Mouse (Mus musculus) heart, embryonic 14.5 days (tissue): ENCODE results near the gene Bbip1. TPM values are rescaled to one million over a fixed set of nuclear protein-coding genes. Genes with fewer than 3 reads are reported as not detected.

Experiments
- ATAC-seq: fragments of 200-750 bp; cut with Nextera tagmentation; 2 replicates; pipeline ENCODE4 v1.8.0; 2017; ENCODE audit warnings: low read depth, moderate TSS enrichment; ENCODE audit not compliant: insufficient number of reproducible peaks, insufficient read depth, low FRiP score
- H3K27ac ChIP-seq, 2 experiments: fragments of 200-500 bp in 1 of 2; fragments of 300-500 bp in 1 of 2; sonication (generic) in 1 of 2; replicated peaks in 1 of 2; 2 replicates each; pipeline ENCODE4 v1.5.1; 2012 to 2014; ENCODE audit warnings: low read depth in 2 of 2, low read length in 2 of 2, control low read depth in 1 of 2, mild to moderate bottlenecking in 1 of 2, mixed read lengths in 1 of 2; ENCODE audit not compliant: control insufficient read depth in 1 of 2, insufficient read depth in 1 of 2
- H3K27me3 ChIP-seq: fragments of 300-500 bp; sonication (generic); 2 replicates; pipeline ENCODE4 v1.6.1; 2014; ENCODE audit warnings: mild to moderate bottlenecking, low read length, control low read depth; ENCODE audit not compliant: control insufficient read depth, insufficient read depth
- H3K36me3 ChIP-seq: fragments of 300-500 bp; sonication (generic); 2 replicates; pipeline ENCODE4 v1.6.1; 2014; ENCODE audit warnings: mild to moderate bottlenecking, control low read depth, low read length, mixed read lengths; ENCODE audit not compliant: control insufficient read depth, insufficient read depth
- H3K4me1 ChIP-seq, 2 experiments: fragments of 200-500 bp in 1 of 2; fragments of 300-500 bp in 1 of 2; sonication (generic) in 1 of 2; 2 replicates each; pipeline ENCODE4 v1.6.1; 2012 to 2014; ENCODE audit warnings: low read length in 2 of 2, control low read depth in 1 of 2, mixed read lengths in 1 of 2; ENCODE audit not compliant: control insufficient read depth in 2 of 2, insufficient read depth in 2 of 2
- H3K4me2 ChIP-seq: fragments of 300-500 bp; sonication (generic); 2 replicates; pipeline ENCODE4 v1.6.1; 2014; ENCODE audit warnings: mild to moderate bottlenecking, low read length
- H3K4me3 ChIP-seq, 2 experiments: fragments of 200-500 bp in 1 of 2; fragments of 300-500 bp in 1 of 2; sonication (generic) in 1 of 2; 2 replicates each; pipeline ENCODE4 v1.5.1; 2012 to 2014; ENCODE audit warnings: low read length in 2 of 2, mild to moderate bottlenecking in 2 of 2, control low read depth in 1 of 2, low read depth in 1 of 2, moderate library complexity in 1 of 2; ENCODE audit not compliant: control insufficient read depth in 1 of 2, insufficient read depth in 1 of 2
- H3K9ac ChIP-seq: fragments of 300-500 bp; sonication (generic); 2 replicates; pipeline ENCODE4 v1.6.1; 2014; ENCODE audit warnings: mild to moderate bottlenecking, low read length
- H3K9me3 ChIP-seq: fragments of 300-500 bp; sonication (generic); 2 replicates; pipeline ENCODE4 v1.6.1; 2016; ENCODE audit warnings: low read length, control low read depth; ENCODE audit not compliant: control insufficient read depth
- WGBS: fragments of 180-500 bp; shearing (Covaris S2); extraction: QIAGEN DNeasy Blood & Tissue Kit; methylation state at CpG from one replicate; pipeline ENCODE4 v1.1.7; 2014; 5-methylcytosine and 5-hydroxymethylcytosine counted together
- polyA plus RNA-seq: library from polyadenylated mRNA; unstranded; fragments of >200 nt; fragmentation: Nextera tagmentation; extraction: Ambion mirVana; gene quantifications from 2 replicates; pipeline ENCODE4 v1.2.1, GENCODE M21; 2014

Gene Bbip1
- polyA plus RNA-seq, 1 experiment from 2014 or later, result 73.4 TPM

DNA sequence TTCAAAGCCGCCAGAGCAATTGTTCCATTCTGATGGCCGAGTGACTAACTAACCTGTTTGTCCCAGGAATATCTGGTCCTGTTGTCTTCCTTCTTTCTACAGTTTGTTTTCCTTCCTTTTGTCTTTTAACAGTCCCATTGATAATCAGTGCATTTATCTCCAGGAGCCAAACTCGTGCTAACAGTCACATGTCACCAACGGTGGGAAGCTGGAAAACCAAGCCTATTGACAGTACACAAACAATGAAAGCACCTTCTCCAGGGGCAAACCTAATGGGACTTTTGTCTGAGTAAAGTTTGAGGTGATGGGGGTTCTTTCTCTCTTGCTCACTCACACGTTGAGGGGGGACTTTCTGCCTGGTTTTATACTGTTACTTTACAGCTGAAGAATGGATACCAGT is 54.2 kb downstream of the Bbip1 start:
- peaks cover 7 to 21% of the 10 kb centered on the region in 2 experiments for H3K4me1 ChIP-seq
- no peak overlapping the region for H3K4me2 ChIP-seq
- H3K9ac ChIP-seq, result no peak overlapping the region
- 43% methylated on average over 5 of the region's 5 CpGs for WGBS
- H3K9me3 ChIP-seq, result no peaks in the 10 kb centered on the region
- H3K4me3 ChIP-seq, result no peak overlapping the region
- no peaks in the 10 kb centered on the region for H3K36me3 ChIP-seq
- H3K27me3 ChIP-seq, result no peaks in the 10 kb centered on the region
- no peak for ATAC-seq
- H3K27ac ChIP-seq, result no peak overlapping the region

- Histone ChIP-seq H3K9ac (no peak overlapping the region), H3K27ac (no peak overlapping the region), H3K4me2 (no peak overlapping the region), H3K4me3 (no peak overlapping the region), H3K27me3 (no peaks in the 10 kb centered on the region), H3K4me1 (peaks cover 7 to 21% of the 10 kb centered on the region in 2 experiments), H3K36me3 (no peaks in the 10 kb centered on the region), H3K9me3 (no peaks in the 10 kb centered on the region)
- WGBS, result 73% methylated on average over 5 of the region's 5 CpGs
- ATAC-seq, result no peak
Observed at GRCm38 (mm10) chr19:53889555-53889954, 54.9 kb downstream of the Bbip1 start.

GRCm38 (mm10) chr19:53888331-53888730 is 56.1 kb downstream of the Bbip1 start:
- 76% methylated on average over 9 of the region's 9 CpGs for WGBS
- no peak for ATAC-seq
- Histone ChIP-seq H3K27ac (no peak overlapping the region), H3K27me3 (no peaks in the 10 kb centered on the region), H3K4me1 (peaks cover 4 to 15% of the 10 kb centered on the region in 2 experiments), H3K36me3 (no peaks in the 10 kb centered on the region), H3K9ac (no peak overlapping the region), H3K4me3 (no peak overlapping the region), H3K9me3 (no peaks in the 10 kb centered on the region), H3K4me2 (no peak overlapping the region)

DNA sequence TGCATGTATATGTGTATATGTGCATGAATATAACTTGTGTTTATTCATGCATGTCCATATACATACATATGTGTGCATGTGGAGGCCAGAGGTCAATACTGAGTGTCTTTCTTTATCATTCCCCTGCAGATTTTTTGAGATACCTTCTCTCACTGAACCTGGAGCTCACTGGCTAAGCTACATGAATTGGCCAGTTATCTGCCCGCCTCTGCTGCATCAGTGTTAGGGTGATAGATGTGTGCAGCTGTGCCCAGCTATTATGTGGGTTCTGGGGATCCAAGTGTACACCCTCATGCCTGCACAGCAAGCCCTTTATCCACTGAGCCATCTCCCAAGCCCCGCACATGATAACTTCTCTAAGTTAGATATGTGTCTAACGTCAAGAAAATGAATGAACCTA is 56.6 kb downstream of the Bbip1 start:
- H3K27me3 ChIP-seq, result no peaks in the 10 kb centered on the region
- no peak overlapping the region for H3K9ac ChIP-seq
- H3K36me3 ChIP-seq, result no peaks in the 10 kb centered on the region
- H3K9me3 ChIP-seq, result no peaks in the 10 kb centered on the region
- 69% methylated on average over 3 of the region's 3 CpGs for WGBS
- H3K4me1 ChIP-seq, result peaks cover 4 to 15% of the 10 kb centered on the region in 2 experiments
- ATAC-seq, result no peak
- H3K27ac ChIP-seq, result no peak overlapping the region
- no peak overlapping the region for H3K4me3 ChIP-seq
- H3K4me2 ChIP-seq, result no peak overlapping the region

DNA sequence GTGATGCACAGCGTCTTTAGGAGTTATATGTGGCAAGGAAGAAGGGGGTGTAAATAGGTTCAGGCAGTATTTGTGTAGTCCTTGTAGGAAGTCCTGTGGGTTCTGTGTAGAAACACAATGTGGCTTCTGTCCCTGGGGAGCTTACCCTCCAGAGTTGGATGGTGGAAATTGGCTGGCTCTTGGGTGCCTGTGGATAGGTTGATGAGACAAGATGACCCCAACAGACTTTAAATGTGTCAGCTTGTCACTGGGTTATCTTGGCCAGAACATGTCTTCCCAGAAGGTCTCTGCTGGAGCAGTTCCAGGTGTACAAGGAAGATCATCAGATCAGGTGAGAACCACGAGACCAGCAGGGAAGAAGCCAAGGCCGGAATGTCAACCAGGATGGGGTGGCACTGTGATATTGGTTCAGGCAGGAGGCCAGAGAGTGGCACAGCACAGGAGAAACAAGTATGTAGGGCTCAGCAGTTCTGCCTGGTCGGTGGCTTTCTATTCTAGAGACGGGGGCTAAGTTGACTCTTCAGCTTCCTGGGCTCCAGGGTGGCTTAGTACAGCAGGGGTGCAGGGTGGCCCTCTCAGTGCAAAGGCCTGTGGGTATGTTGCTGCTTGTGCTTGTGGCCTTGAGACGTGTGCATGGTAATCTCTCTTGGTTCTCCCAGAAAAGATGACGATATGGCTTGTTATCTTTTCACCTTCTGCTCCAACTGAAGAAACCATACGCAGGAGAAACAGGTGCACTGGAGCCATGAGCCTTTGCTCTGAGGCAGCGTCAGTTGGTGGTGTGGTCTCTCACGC is 57.7 kb downstream of the Bbip1 start:
- Histone ChIP-seq H3K27ac (no peak overlapping the region), H3K36me3 (no peaks in the 10 kb centered on the region), H3K4me2 (no peak overlapping the region), H3K4me3 (no peak overlapping the region), H3K4me1 (peaks cover 0 to 11% of the 10 kb centered on the region in 2 experiments), H3K9me3 (no peaks in the 10 kb centered on the region), H3K9ac (no peak overlapping the region), H3K27me3 (no peaks in the 10 kb centered on the region)
- 79% methylated on average over 10 of the region's 10 CpGs for WGBS
- no peak for ATAC-seq

DNA sequence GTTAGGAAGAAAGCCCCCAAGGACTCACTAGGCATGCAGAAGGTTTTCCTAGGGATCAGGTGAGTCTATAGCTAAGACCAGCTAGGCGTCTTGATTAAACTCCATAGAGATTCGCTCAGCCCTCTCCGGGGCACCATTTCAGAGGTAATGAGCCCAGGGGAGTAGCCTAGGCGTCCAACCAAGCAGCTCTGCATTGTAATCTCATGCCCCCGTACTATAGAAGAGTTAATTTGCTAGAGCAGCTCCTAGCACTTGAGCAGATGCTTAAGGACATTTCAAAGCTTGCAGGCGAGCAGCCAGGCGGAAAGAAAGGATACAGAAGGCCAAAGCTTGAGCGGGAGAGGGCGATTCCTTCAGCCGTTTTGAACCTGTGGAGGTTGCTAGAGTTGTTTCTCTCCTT is 59.0 kb downstream of the Bbip1 start:
- Histone ChIP-seq H3K9me3 (no peaks in the 10 kb centered on the region), H3K27ac (no peak overlapping the region), H3K4me1 (no peaks in the 10 kb centered on the region), H3K27me3 (no peaks in the 10 kb centered on the region), H3K4me3 (no peak overlapping the region), H3K9ac (no peak overlapping the region), H3K36me3 (no peaks in the 10 kb centered on the region), H3K4me2 (no peak overlapping the region)
- ATAC-seq, result no peak
- WGBS, result 65% methylated on average over 10 of the region's 10 CpGs

- Histone ChIP-seq H3K9me3 (no peaks in the 10 kb centered on the region), H3K4me3 (no peak overlapping the region), H3K36me3 (no peaks in the 10 kb centered on the region), H3K4me1 (no peaks in the 10 kb centered on the region), H3K27ac (no peak overlapping the region), H3K4me2 (no peak overlapping the region), H3K9ac (no peak overlapping the region), H3K27me3 (no peaks in the 10 kb centered on the region)
- ATAC-seq, result no peak
- 66% methylated on average over 5 of the region's 5 CpGs for WGBS
Observed at GRCm38 (mm10) chr19:53881786-53882185, 62.6 kb downstream of the Bbip1 start.

GRCm38 (mm10) chr19:53880460-53880859 is 64.0 kb downstream of the Bbip1 start:
- Histone ChIP-seq H3K36me3 (no peaks in the 10 kb centered on the region), H3K27ac (no peak overlapping the region), H3K4me3 (no peak overlapping the region), H3K4me1 (no peaks in the 10 kb centered on the region), H3K9ac (no peak overlapping the region), H3K9me3 (no peaks in the 10 kb centered on the region), H3K4me2 (no peak overlapping the region), H3K27me3 (no peaks in the 10 kb centered on the region)
- ATAC-seq, result no peak
- 70% methylated on average over 1 of the region's 1 CpGs for WGBS
